Mouse (Mus musculus): Measurements from ENCODE around the gene Epb41l3. TPM values are rescaled to one million over a fixed set of nuclear protein-coding genes. Genes with fewer than 3 reads are reported as not detected.
A peak's percentile ranks its signal among the peaks of the same experiment; 100 is the strongest.

The Epb41l3 gene
- polyA plus RNA-seq, 1 experiment, result 5.8 TPM

DNA sequence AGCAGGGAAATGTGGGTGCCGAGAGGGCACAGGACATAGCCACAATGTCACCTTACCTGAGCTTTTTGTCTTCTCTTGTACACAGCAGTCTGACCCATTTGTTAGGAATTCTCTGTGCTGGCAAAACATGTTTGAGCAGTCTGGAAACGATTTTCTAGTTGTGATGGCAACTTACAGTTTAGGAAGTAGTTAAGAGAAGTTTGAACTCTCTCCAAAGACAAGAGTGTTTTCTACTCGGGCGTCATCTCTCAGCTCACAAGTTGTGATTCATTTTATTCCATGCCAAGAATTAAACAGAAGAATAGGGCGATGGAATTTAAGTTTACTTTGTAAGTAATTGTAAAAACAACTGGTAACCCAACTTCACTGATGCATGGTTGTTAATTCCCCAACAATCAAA lies 52.5 kb downstream of the Epb41l3 start:
- no peak for TF ChIP-seq CTCF (IDR thresholded peaks at IDR 0.05; ENCODE audit: extremely low read depth, insufficient read depth, insufficient read length, insufficient replicate concordance)
- no peak for TF ChIP-seq POLR2A (IDR thresholded peaks at IDR 0.05; ENCODE audit: low read depth, low read length)
- DNase-seq (ENCODE audit: low read depth in 1 of 2, low spot score in 2 of 2), result no peak
- no peak overlapping the region for H3K27ac ChIP-seq (ENCODE audit: insufficient read depth, low read length)
- no peaks in the 10 kb centered on the region for H3K4me1 ChIP-seq (ENCODE audit: control insufficient read depth, insufficient read depth, insufficient read length)
- WGBS, result 62% methylated on average over 5 of the region's 5 CpGs
- no peaks in the 10 kb centered on the region for H3K27me3 ChIP-seq (ENCODE audit: control insufficient read depth, insufficient read depth, low read length)
- H3K4me3 ChIP-seq (ENCODE audit: extremely low read depth, insufficient read depth, insufficient read length), result no peak overlapping the region
- no peaks in the 10 kb centered on the region for H3K36me3 ChIP-seq (ENCODE audit: control insufficient read depth, insufficient read depth, low read length)

DNA sequence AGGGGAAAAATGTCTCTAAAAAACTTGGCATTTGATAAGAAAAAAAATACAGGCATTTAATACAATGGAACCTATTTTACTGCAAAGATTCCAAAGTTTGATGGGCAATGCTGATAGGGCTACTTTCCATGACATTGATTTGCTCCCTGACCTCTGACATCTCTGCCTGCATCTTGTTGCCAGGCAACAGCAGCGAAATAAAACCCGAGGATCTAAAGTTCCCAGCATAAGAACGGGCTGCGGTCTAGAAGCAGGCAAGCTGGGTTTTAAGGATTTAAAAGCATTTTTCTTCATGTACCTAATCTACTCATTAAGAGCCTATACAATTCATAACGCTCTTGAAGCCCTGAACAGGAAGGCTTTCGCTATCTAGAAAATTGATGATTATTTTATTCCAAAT lies 54.0 kb downstream of the Epb41l3 start:
- no peaks in the 10 kb centered on the region for H3K4me1 ChIP-seq (ENCODE audit: control insufficient read depth, insufficient read depth, insufficient read length)
- DNase-seq (ENCODE audit: low read depth in 1 of 2, low spot score in 2 of 2), result no peak
- no peaks in the 10 kb centered on the region for H3K27me3 ChIP-seq (ENCODE audit: control insufficient read depth, insufficient read depth, low read length)
- H3K4me3 ChIP-seq (ENCODE audit: extremely low read depth, insufficient read depth, insufficient read length), result no peak overlapping the region
- 74% methylated on average over 6 of the region's 6 CpGs for WGBS
- no peaks in the 10 kb centered on the region for H3K36me3 ChIP-seq (ENCODE audit: control insufficient read depth, insufficient read depth, low read length)
- TF ChIP-seq POLR2A (IDR thresholded peaks at IDR 0.05; ENCODE audit: low read depth, low read length) (no peak), CTCF (IDR thresholded peaks at IDR 0.05; ENCODE audit: extremely low read depth, insufficient read depth, insufficient read length, insufficient replicate concordance) (no peak)
- no peak overlapping the region for H3K27ac ChIP-seq (ENCODE audit: insufficient read depth, low read length)

DNA sequence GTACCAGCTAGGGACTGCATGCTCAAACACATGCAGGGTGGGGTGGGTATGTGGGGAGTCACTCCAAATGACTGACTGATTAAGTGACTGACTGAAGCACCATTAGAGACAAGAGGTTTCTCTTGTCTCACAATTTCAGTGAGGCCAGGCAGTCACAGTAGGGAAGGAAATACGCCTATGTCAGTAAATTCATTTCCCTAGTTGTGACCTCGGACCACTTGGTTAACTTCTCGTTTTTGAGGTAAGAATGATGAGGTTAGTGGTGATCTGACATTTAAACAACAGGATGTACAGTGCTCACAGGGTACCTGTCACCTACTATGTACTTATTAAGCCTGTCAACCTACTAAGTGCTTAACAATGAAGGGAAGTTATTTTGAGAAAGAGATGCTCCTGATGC lies 67.5 kb downstream of the Epb41l3 start:
- TF ChIP-seq POLR2A (IDR thresholded peaks at IDR 0.05; ENCODE audit: low read depth, low read length) (no peak), CTCF (IDR thresholded peaks at IDR 0.05; ENCODE audit: extremely low read depth, insufficient read depth, insufficient read length, insufficient replicate concordance) (no peak)
- Histone ChIP-seq H3K36me3 (ENCODE audit: control insufficient read depth, insufficient read depth, low read length) (no peaks in the 10 kb centered on the region), H3K27ac (ENCODE audit: insufficient read depth, low read length) (peak overlapping the region; percentile 21; the same call in 1 of the 2 replicates), H3K4me3 (ENCODE audit: extremely low read depth, insufficient read depth, insufficient read length) (no peak overlapping the region), H3K27me3 (ENCODE audit: control insufficient read depth, insufficient read depth, low read length) (no peaks in the 10 kb centered on the region), H3K4me1 (ENCODE audit: control insufficient read depth, insufficient read depth, insufficient read length) (no peaks in the 10 kb centered on the region)
- 8% methylated on average over 3 of the region's 3 CpGs for WGBS
- DNase-seq (ENCODE audit: low read depth in 1 of 2, low spot score in 2 of 2), result no peak

DNA sequence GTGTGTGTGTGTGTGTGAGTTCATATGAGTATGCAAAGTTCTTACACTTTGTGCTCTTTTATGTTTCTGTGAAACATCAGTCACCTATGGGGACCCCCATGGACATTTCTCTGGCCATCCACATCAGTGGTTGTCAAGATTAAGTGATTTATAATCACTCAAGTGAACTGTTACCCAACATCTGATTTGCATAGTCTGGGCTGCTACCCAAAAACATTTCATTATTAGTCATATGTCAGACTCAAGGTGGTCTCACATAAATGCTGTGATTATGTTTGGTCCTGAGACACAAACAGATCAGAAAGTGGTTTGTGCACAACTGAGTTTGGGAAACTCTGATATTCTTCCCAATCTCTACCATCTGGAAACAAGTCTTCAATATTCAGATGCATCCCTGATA lies 75.3 kb downstream of the Epb41l3 start:
- Histone ChIP-seq H3K36me3 (ENCODE audit: control insufficient read depth, insufficient read depth, low read length) (no peaks in the 10 kb centered on the region), H3K27ac (ENCODE audit: insufficient read depth, low read length) (no peak overlapping the region), H3K27me3 (ENCODE audit: control insufficient read depth, insufficient read depth, low read length) (no peaks in the 10 kb centered on the region), H3K4me1 (ENCODE audit: control insufficient read depth, insufficient read depth, insufficient read length) (no peaks in the 10 kb centered on the region), H3K4me3 (ENCODE audit: extremely low read depth, insufficient read depth, insufficient read length) (no peak overlapping the region)
- TF ChIP-seq CTCF (IDR thresholded peaks at IDR 0.05; ENCODE audit: extremely low read depth, insufficient read depth, insufficient read length, insufficient replicate concordance) (no peak), POLR2A (IDR thresholded peaks at IDR 0.05; ENCODE audit: low read depth, low read length) (no peak)
- DNase-seq (ENCODE audit: low read depth in 1 of 2, low spot score in 2 of 2), result no peak

DNA sequence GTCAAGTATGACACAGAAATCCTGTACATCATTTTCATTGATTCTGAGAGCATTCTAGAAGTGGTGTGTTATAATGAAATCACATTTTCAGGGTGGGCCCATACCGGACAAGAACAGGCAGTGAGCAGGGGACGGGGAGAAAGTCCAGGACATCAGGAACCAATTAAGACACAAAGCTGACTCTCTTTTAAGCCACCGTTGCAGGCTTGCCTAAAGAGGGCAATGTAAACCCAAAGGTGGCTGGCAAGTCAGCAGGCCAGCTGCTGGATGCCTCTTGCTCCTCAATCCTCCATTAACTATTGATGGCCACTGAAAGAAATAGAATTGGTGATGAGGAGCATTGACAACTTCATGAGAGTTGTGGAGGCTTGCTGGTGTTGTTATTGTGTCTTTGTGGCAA lies 75.8 kb downstream of the Epb41l3 start:
- DNase-seq (ENCODE audit: low read depth in 1 of 2, low spot score in 2 of 2), result no peak
- Histone ChIP-seq H3K4me1 (ENCODE audit: control insufficient read depth, insufficient read depth, insufficient read length) (no peaks in the 10 kb centered on the region), H3K27ac (ENCODE audit: insufficient read depth, low read length) (no peak overlapping the region), H3K36me3 (ENCODE audit: control insufficient read depth, insufficient read depth, low read length) (no peaks in the 10 kb centered on the region), H3K4me3 (ENCODE audit: extremely low read depth, insufficient read depth, insufficient read length) (no peak overlapping the region), H3K27me3 (ENCODE audit: control insufficient read depth, insufficient read depth, low read length) (no peaks in the 10 kb centered on the region)
- WGBS, result 38% methylated on average over 3 of the region's 3 CpGs
- TF ChIP-seq CTCF (IDR thresholded peaks at IDR 0.05; ENCODE audit: extremely low read depth, insufficient read depth, insufficient read length, insufficient replicate concordance), result no peak
- no peak for TF ChIP-seq POLR2A (IDR thresholded peaks at IDR 0.05; ENCODE audit: low read depth, low read length)

DNA sequence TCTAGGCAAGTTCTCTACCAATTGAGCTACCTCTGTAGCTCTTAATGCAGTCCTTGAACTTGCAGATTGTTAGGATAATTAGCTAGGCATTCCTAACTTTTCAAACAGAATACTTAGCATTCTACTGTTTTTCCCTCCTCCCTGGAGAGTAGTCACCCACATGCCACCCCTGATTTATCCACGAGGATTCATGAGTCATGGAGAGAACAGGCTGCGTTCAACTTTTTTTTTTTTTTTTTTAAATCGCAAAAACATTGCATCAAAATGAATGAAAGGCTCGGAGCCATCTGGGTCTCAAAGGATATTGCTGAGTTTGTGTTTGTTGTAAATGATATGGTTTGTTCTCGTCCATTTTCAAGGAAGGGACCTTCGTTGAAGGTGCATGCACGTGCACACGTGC lies 79.6 kb downstream of the Epb41l3 start:
- TF ChIP-seq CTCF (IDR thresholded peaks at IDR 0.05; ENCODE audit: extremely low read depth, insufficient read depth, insufficient read length, insufficient replicate concordance), result no peak
- TF ChIP-seq POLR2A (IDR thresholded peaks at IDR 0.05; ENCODE audit: low read depth, low read length), result no peak
- Histone ChIP-seq H3K27me3 (ENCODE audit: control insufficient read depth, insufficient read depth, low read length) (peaks cover 5% of the 10 kb centered on the region; the same call in 1 of the 2 replicates), H3K4me1 (ENCODE audit: control insufficient read depth, insufficient read depth, insufficient read length) (no peaks in the 10 kb centered on the region), H3K27ac (ENCODE audit: insufficient read depth, low read length) (no peak overlapping the region), H3K36me3 (ENCODE audit: control insufficient read depth, insufficient read depth, low read length) (no peaks in the 10 kb centered on the region), H3K4me3 (ENCODE audit: extremely low read depth, insufficient read depth, insufficient read length) (no peak overlapping the region)
- 81% methylated on average over 8 of the region's 8 CpGs for WGBS
- no peak for DNase-seq (ENCODE audit: low read depth in 1 of 2, low spot score in 2 of 2)

DNA sequence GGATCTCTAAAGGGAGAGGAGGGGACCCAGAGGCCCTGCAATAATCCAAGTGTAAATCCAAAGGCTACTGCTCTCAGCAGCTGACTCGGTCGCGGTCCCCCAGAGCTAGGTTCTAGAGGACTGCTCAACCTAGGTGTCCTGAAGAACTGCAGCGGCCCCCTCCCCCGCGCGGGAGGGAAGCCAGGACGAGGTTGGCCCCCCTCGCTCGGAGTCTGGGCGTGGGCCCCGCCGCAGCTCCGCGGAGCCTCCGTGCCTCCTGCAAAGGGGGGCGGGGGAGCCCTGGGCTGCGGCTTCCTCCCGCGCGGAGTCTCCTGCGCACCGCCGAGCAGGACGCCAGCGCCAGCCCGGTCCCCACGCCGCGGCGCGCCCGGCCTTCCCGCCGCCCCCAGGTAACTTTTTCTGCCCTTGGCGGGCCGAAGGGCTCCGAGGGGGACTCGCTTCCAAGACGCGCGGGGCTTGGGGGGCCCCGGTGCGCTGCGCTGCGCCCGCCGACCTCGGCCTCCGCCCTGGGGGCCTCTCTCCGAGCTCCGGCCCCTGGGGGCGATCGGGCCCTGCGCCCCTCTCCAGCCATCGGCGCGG lies 81.1 kb downstream of the Epb41l3 start:
- TF ChIP-seq POLR2A (IDR thresholded peaks at IDR 0.05; ENCODE audit: low read depth, low read length), result no peak
- no peak for TF ChIP-seq CTCF (IDR thresholded peaks at IDR 0.05; ENCODE audit: extremely low read depth, insufficient read depth, insufficient read length, insufficient replicate concordance)
- H3K36me3 ChIP-seq (ENCODE audit: control insufficient read depth, insufficient read depth, low read length), result no peaks in the 10 kb centered on the region
- H3K4me3 ChIP-seq (ENCODE audit: extremely low read depth, insufficient read depth, insufficient read length), result peak overlapping the region; percentile 14
- peaks cover 5% of the 10 kb centered on the region; the same call in 1 of the 2 replicates for H3K27me3 ChIP-seq (ENCODE audit: control insufficient read depth, insufficient read depth, low read length)
- H3K4me1 ChIP-seq (ENCODE audit: control insufficient read depth, insufficient read depth, insufficient read length), result no peaks in the 10 kb centered on the region
- H3K27ac ChIP-seq (ENCODE audit: insufficient read depth, low read length), result peak overlapping the region; percentile 35; the same call in 1 of the 2 replicates
- 1% methylated on average over 52 of the region's 58 CpGs for WGBS
- DNase-seq (ENCODE audit: low read depth in 1 of 2, low spot score in 2 of 2), result no peak
